Mouse (Mus musculus) B cell, adult (primary cell): ENCODE data around the gene Defb23. TPM values are rescaled to one million over a fixed set of nuclear protein-coding genes. Genes with fewer than 3 reads are reported as not detected.

Experiments
- total RNA-seq: library from RNA; stranded (reverse); gene quantifications from 4 replicates; pipeline ENCODE4 v1.2.4, GENCODE M21; 2023; ENCODE audit not compliant: inconsistent age

Defb23 gene
- total RNA-seq, result not detected in 4 replicates

GRCm38 (mm10) chr2:152464570-152465150 is at the start of gene Defb23:
Defb23 (minus strand) TSS chr2:152464620.

GRCm38 (mm10) chr2:152511592-152511991 is 47.2 kb upstream of the Defb23 start, which contains the start of gene Defb26:
Defb26 (minus strand) TSS chr2:152511692.

GRCm38 (mm10) chr2:152490038-152490437 is 25.6 kb upstream of the Defb23 start, which contains the start of gene Defb22:
Defb22 (minus strand) TSS chr2:152490138.

GRCm38 (mm10) chr2:152476763-152477162 is 12.3 kb upstream of the Defb23 start, which contains the start of gene Defb20:
Defb20 (plus strand) TSS chr2:152477063.

GRCm38 (mm10) chr2:152415287-152415686 is 49.1 kb downstream of the Defb23 start, which contains the start of gene 6820408C15Rik:
6820408C15Rik (plus strand) TSS chr2:152415587.

GRCm38 (mm10) chr2:152414591-152415165 is 49.7 kb downstream of the Defb23 start, which contains the start of gene Zcchc3:
Zcchc3 (minus strand) TSS chr2:152415027.

Other genes starting within 250 kb of the Defb23 start
- gene Csnk2a1, start 237.8 kb downstream of the Defb23 start, total RNA-seq, result 116 to 131 TPM (median 124 TPM) in 4 replicates
- 71.6 to 89.0 TPM (median 76.0 TPM) in 4 replicates for gene Tbc1d20, start 170.8 kb downstream of the Defb23 start, total RNA-seq
- 180 to 202 TPM (median 196 TPM) in 4 replicates for gene Rbck1, start 132.0 kb downstream of the Defb23 start, total RNA-seq
- 3.1 to 4.9 TPM (median 3.5 TPM) in 4 replicates for gene Trib3, start 120.6 kb downstream of the Defb23 start, total RNA-seq
- gene Nrsn2, start 88.0 kb downstream of the Defb23 start, total RNA-seq, result not detected in 4 replicates
- 1.3 to 1.7 TPM (median 1.5 TPM) in 4 replicates for gene Sox12, start 66.6 kb downstream of the Defb23 start, total RNA-seq
- gene Zcchc3, start 49.6 kb downstream of the Defb23 start, total RNA-seq, result 1.9 to 3.1 TPM (median 3.0 TPM) in 4 replicates
- not detected in 4 replicates for gene 6820408C15Rik, start 49.0 kb downstream of the Defb23 start, total RNA-seq
- not detected in 4 replicates for gene Defb20, start 12.4 kb upstream of the Defb23 start, total RNA-seq
- not detected in 4 replicates for gene Defb22, start 25.5 kb upstream of the Defb23 start, total RNA-seq
- gene Defb26, start 47.1 kb upstream of the Defb23 start, total RNA-seq, result not detected in 4 replicates
- not detected in 4 replicates for gene Defb28, start 53.6 kb upstream of the Defb23 start, total RNA-seq
- gene Defb29, start 75.5 kb upstream of the Defb23 start, total RNA-seq, result not detected in 4 replicates
- gene Gm17416, start 104.7 kb upstream of the Defb23 start, total RNA-seq, result not detected in 4 replicates
- not detected in 4 replicates for gene Defb21, start 108.1 kb upstream of the Defb23 start, total RNA-seq
- not detected in 4 replicates for gene Defb19, start 115.7 kb upstream of the Defb23 start, total RNA-seq
- not detected in 4 replicates for gene Defb45, start 134.8 kb upstream of the Defb23 start, total RNA-seq
- not detected in 4 replicates for gene Defb36, start 139.7 kb upstream of the Defb23 start, total RNA-seq
- gene Defb25, start 158.4 kb upstream of the Defb23 start, total RNA-seq, result not detected in 4 replicates
- not detected in 4 replicates for gene Rem1, start 162.3 kb upstream of the Defb23 start, total RNA-seq
- gene H13, start 204.8 kb upstream of the Defb23 start, total RNA-seq, result 93.5 to 100 TPM (median 97.7 TPM) in 4 replicates
- gene Mcts2, start 222.4 kb upstream of the Defb23 start, total RNA-seq, result 17.9 to 23.9 TPM (median 20.3 TPM) in 4 replicates